Mouse (Mus musculus) lung, postnatal 14 days (tissue): ENCODE measurements at regions not wholly inside any gene's neighbourhood (a gene's known extent, or its start where the extent isn't known, plus 50 kb on each side); places are given as distances from the start of the nearest gene placed in this dataset.
A peak's percentile ranks its signal among the peaks of the same experiment; 100 is the strongest.
"Not testable (repeated sequence)": the region's sequence is repeated elsewhere in the genome, so short reads cannot be mapped to it uniquely, and the experiment has no call there.

Source experiments
- DNase-seq: peaks from one replicate; pipeline ENCODE4 v3.0.0; 2021

- no peak for DNase-seq
Measured at GRCm38 (mm10) chr8:96174996-96175395, 286.6 kb upstream of the Got2 start.

GRCm38 (mm10) chr8:96164933-96165332 is 276.6 kb upstream of the Got2 start:
- DNase-seq = no peak

GRCm38 (mm10) chr8:96159899-96160298 is 271.6 kb upstream of the Got2 start:
- no peak for DNase-seq

GRCm38 (mm10) chr8:96152496-96153250 is 264.3 kb upstream of the Got2 start:
- DNase-seq = peak; percentile 44

GRCm38 (mm10) chr8:96152056-96152455 is 263.7 kb upstream of the Got2 start:
- DNase-seq = no peak

GRCm38 (mm10) chr8:96151065-96151472 is 262.7 kb upstream of the Got2 start:
- no peak for DNase-seq

GRCm38 (mm10) chr8:96132183-96132582 is 243.8 kb upstream of the Got2 start:
- DNase-seq = no peak

- DNase-seq = no peak
Measured at GRCm38 (mm10) chr8:96128329-96128728, 240.0 kb upstream of the Got2 start.

GRCm38 (mm10) chr8:96100817-96101216 is 212.5 kb upstream of the Got2 start:
- DNase-seq = no peak

- DNase-seq = no peak
Measured at GRCm38 (mm10) chr8:96092931-96093330, 204.6 kb upstream of the Got2 start.

GRCm38 (mm10) chr8:96090231-96090630 is 201.9 kb upstream of the Got2 start:
- DNase-seq = no peak

GRCm38 (mm10) chr8:96068306-96068705 is 180.0 kb upstream of the Got2 start:
- no peak for DNase-seq

- no peak for DNase-seq
Measured at GRCm38 (mm10) chr8:96047686-96048085, 159.3 kb upstream of the Got2 start.

GRCm38 (mm10) chr8:96042335-96042734 is 154.0 kb upstream of the Got2 start:
- no peak for DNase-seq

- no peak for DNase-seq
Measured at GRCm38 (mm10) chr8:96040216-96040615, 151.9 kb upstream of the Got2 start.

- DNase-seq = not testable (repeated sequence)
Measured at GRCm38 (mm10) chr8:96018742-96019141, 130.4 kb upstream of the Got2 start.

GRCm38 (mm10) chr8:96012002-96012401 is 123.7 kb upstream of the Got2 start:
- no peak for DNase-seq

- DNase-seq = no peak
Measured at GRCm38 (mm10) chr8:95991826-95992463, 103.6 kb upstream of the Got2 start.

- no peak for DNase-seq
Measured at GRCm38 (mm10) chr8:95988616-95989380, 100.5 kb upstream of the Got2 start.

- no peak for DNase-seq
Measured at GRCm38 (mm10) chr8:95987011-95987440, 98.7 kb upstream of the Got2 start.

GRCm38 (mm10) chr8:95986410-95986809 is 98.1 kb upstream of the Got2 start:
- no peak for DNase-seq

- no peak for DNase-seq
Measured at GRCm38 (mm10) chr8:95983690-95984089, 95.3 kb upstream of the Got2 start.

GRCm38 (mm10) chr8:95980405-95980804 is 92.1 kb upstream of the Got2 start:
- DNase-seq = no peak

GRCm38 (mm10) chr8:95979223-95979622 is 90.9 kb upstream of the Got2 start:
- peak; percentile 3 for DNase-seq
